Mouse (Mus musculus) limb, embryonic 12.5 days (tissue): Measurements from ENCODE around the gene Rph3al. TPM values are rescaled to one million over a fixed set of nuclear protein-coding genes. Genes with fewer than 3 reads are reported as not detected.

ENCODE experiments used
- ATAC-seq: fragments of 200-750 bp; cut with Nextera tagmentation; 2 replicates; pipeline ENCODE4 v1.8.0; 2017; ENCODE audit warnings: low read depth, moderate TSS enrichment; ENCODE audit not compliant: insufficient number of reproducible peaks, insufficient read depth, low FRiP score, low TSS enrichment
- H3K27ac ChIP-seq: fragments of 300-500 bp; sonication (generic); 2 replicates; pipeline ENCODE4 v1.5.1; 2016; ENCODE audit warnings: mild to moderate bottlenecking, moderate library complexity
- H3K27me3 ChIP-seq: fragments of 300-500 bp; sonication (generic); 2 replicates; pipeline ENCODE4 v1.6.1; 2016; ENCODE audit warnings: mild to moderate bottlenecking, moderate library complexity
- H3K36me3 ChIP-seq: fragments of 300-500 bp; sonication (generic); 2 replicates; pipeline ENCODE4 v1.6.1; 2016; ENCODE audit warnings: mild to moderate bottlenecking, moderate library complexity
- H3K4me1 ChIP-seq: fragments of 300-500 bp; sonication (generic); replicated peaks from 2 replicates; pipeline ENCODE4 v1.6.1; 2016
- H3K4me2 ChIP-seq: fragments of 300-500 bp; sonication (generic); 2 replicates; pipeline ENCODE4 v1.6.1; 2016; ENCODE audit warnings: mild to moderate bottlenecking, moderate library complexity
- H3K4me3 ChIP-seq: fragments of 300-500 bp; sonication (generic); replicated peaks from 2 replicates; pipeline ENCODE4 v1.5.1; 2016; ENCODE audit warnings: mild to moderate bottlenecking
- H3K9ac ChIP-seq: fragments of 300-500 bp; sonication (generic); replicated peaks from 2 replicates; pipeline ENCODE4 v1.6.1; 2016; ENCODE audit warnings: mild to moderate bottlenecking, moderate library complexity
- H3K9me3 ChIP-seq: fragments of 300-500 bp; sonication (generic); 2 replicates; pipeline ENCODE4 v1.6.1; 2016; ENCODE audit warnings: mild to moderate bottlenecking, moderate library complexity
- WGBS: fragments of 180-500 bp; shearing (Covaris S2); methylation state at CpG from one replicate; pipeline ENCODE4 v1.1.7; 2016; 5-methylcytosine and 5-hydroxymethylcytosine counted together
- polyA plus RNA-seq: library from polyadenylated mRNA; unstranded; fragments of >200 nt; fragmentation: Nextera tagmentation; extraction: Ambion mirVana; gene quantifications from 2 replicates; pipeline ENCODE4 v1.2.1, GENCODE M21; 2016

Gene Rph3al
- polyA plus RNA-seq, 1 experiment from 2014 or later: 2.3 TPM

- H3K36me3 ChIP-seq: no peaks in the 10 kb centered on the region
- H3K4me1 ChIP-seq: peaks cover 34% of the 10 kb centered on the region
- no peak overlapping the region for H3K4me3 ChIP-seq
- H3K4me2 ChIP-seq: no peak overlapping the region
- no peaks in the 10 kb centered on the region for H3K9me3 ChIP-seq
- ATAC-seq: no peak
- no peak overlapping the region for H3K27ac ChIP-seq
- no peak overlapping the region for H3K9ac ChIP-seq
- WGBS: 90% methylated on average over 6 of the region's 6 CpGs
- H3K27me3 ChIP-seq: peaks cover 67% of the 10 kb centered on the region
Observed at GRCm38 (mm10) chr11:75968761-75969160, 30.5 kb upstream of the Rph3al start.

DNA sequence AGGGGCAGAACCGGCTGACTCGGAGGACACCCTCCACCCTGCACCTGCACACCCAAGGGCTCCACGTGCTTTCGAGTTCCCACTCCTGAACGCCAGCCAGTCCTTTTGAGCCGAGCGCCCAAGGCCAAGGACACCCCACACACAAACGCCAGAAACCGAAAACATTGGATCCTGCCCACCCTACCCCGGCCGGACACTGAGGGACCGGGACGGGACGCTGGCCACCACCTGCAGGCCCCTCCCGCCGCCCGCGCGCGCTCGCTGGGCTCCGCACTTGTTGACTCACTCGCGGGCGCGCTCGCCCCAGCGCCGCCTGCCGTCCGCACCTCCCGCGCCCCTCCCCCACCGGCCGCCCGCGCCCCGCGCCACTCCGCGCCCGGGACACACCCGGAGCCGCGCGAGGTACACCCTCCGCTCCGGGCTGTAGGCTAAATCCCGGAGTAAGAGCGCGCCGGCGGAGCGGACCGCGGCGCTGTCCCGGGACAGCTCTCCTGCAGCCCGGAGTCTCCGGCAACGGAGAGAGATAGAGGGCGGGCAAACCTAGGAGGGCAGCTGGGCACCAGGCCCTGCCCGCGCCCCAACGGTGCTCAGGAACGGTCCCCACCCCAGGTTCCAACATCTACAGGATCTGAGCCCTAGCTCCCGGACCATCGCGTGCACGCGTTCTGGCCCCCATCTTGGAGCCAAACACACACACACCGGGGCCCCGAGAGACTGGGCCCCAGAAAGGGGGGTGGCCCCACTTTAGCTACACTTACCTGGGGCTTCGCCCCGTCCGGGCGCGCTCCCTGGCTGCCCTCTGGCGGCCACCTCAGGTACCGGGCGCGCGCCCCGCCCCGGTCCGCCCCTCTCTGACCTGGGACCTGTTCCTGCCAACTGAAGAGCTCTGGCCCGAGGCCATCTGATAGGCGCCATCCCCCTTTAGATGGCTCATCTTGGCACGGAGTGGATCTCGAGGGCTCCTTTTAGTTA is 28.5 kb upstream of the Rph3al start:
- Histone ChIP-seq H3K9me3 (no peaks in the 10 kb centered on the region), H3K27ac (no peak overlapping the region), H3K4me1 (peaks cover 29% of the 10 kb centered on the region), H3K36me3 (no peaks in the 10 kb centered on the region), H3K4me2 (peak overlapping the region; percentile 93), H3K4me3 (peak overlapping the region; percentile 69), H3K9ac (peak overlapping the region; percentile 69), H3K27me3 (peaks cover 62% of the 10 kb centered on the region)
- ATAC-seq: peak; percentile 57
- under 1% methylated on average over 76 of the region's 90 CpGs for WGBS

- no peaks in the 10 kb centered on the region for H3K36me3 ChIP-seq
- ATAC-seq: 0 out of 2 replicates have a peak, but pooled peaks have one; percentile 26
- H3K4me1 ChIP-seq: peaks cover 29% of the 10 kb centered on the region
- H3K27ac ChIP-seq: no peak overlapping the region
- WGBS: 6% methylated on average over 28 of the region's 28 CpGs
- H3K4me2 ChIP-seq: peak overlapping the region; percentile 93
- H3K4me3 ChIP-seq: peak overlapping the region; percentile 69
- H3K9ac ChIP-seq: peak overlapping the region; percentile 69
- H3K9me3 ChIP-seq: no peaks in the 10 kb centered on the region
- peaks cover 56% of the 10 kb centered on the region for H3K27me3 ChIP-seq
Observed at GRCm38 (mm10) chr11:75965674-75966400, 27.6 kb upstream of the Rph3al start.

DNA sequence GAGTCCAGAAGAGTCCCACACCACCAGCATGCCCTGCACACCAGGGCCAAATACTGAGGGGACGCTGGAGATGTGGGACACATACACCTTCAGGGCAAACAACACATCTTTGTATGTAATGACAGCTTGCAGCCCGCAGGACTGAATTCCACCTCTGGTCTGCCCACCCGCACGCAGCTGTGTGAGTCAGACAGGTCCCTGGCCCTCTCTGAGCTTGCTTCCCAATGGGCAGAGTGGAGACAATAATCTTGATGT is 26.2 kb upstream of the Rph3al start:
- no peaks in the 10 kb centered on the region for H3K36me3 ChIP-seq
- no peak for ATAC-seq
- H3K27ac ChIP-seq: no peak overlapping the region
- peak overlapping the region; percentile 28 for H3K4me2 ChIP-seq
- H3K9ac ChIP-seq: no peak overlapping the region; the same call in 1 of the 2 replicates
- no peak overlapping the region for H3K4me3 ChIP-seq
- 50% methylated on average over 4 of the region's 4 CpGs for WGBS
- H3K9me3 ChIP-seq: no peaks in the 10 kb centered on the region
- H3K27me3 ChIP-seq: peaks cover 51% of the 10 kb centered on the region
- H3K4me1 ChIP-seq: peaks cover 29% of the 10 kb centered on the region

GRCm38 (mm10) chr11:75963730-75964475 is 25.7 kb upstream of the Rph3al start:
- H3K4me1 ChIP-seq: peaks cover 29% of the 10 kb centered on the region
- H3K27ac ChIP-seq: no peak overlapping the region
- 28% methylated on average over 11 of the region's 11 CpGs for WGBS
- H3K9me3 ChIP-seq: no peaks in the 10 kb centered on the region
- H3K36me3 ChIP-seq: no peaks in the 10 kb centered on the region
- peaks cover 46% of the 10 kb centered on the region for H3K27me3 ChIP-seq
- ATAC-seq: no peak
- peak overlapping the region; percentile 28 for H3K4me2 ChIP-seq
- H3K9ac ChIP-seq: no peak overlapping the region; the same call in 1 of the 2 replicates
- H3K4me3 ChIP-seq: no peak overlapping the region

GRCm38 (mm10) chr11:75961782-75962181 is 23.6 kb upstream of the Rph3al start:
- H3K4me1 ChIP-seq: peaks cover 29% of the 10 kb centered on the region
- H3K9ac ChIP-seq: no peak overlapping the region
- no peak overlapping the region for H3K4me3 ChIP-seq
- H3K36me3 ChIP-seq: no peaks in the 10 kb centered on the region
- WGBS: 86% methylated on average over 7 of the region's 7 CpGs
- no peak overlapping the region for H3K4me2 ChIP-seq
- no peak for ATAC-seq
- H3K9me3 ChIP-seq: no peaks in the 10 kb centered on the region
- no peak overlapping the region for H3K27ac ChIP-seq
- H3K27me3 ChIP-seq: peaks cover 26% of the 10 kb centered on the region

GRCm38 (mm10) chr11:75957124-75957832 is 19.0 kb upstream of the Rph3al start:
- Histone ChIP-seq H3K27me3 (no peaks in the 10 kb centered on the region), H3K36me3 (no peaks in the 10 kb centered on the region), H3K27ac (no peak overlapping the region), H3K4me1 (no peaks in the 10 kb centered on the region), H3K9ac (no peak overlapping the region), H3K9me3 (no peaks in the 10 kb centered on the region), H3K4me2 (no peak overlapping the region), H3K4me3 (no peak overlapping the region)
- 75% methylated on average over 17 of the region's 17 CpGs for WGBS
- no peak for ATAC-seq

- no peak for ATAC-seq
- H3K27ac ChIP-seq: no peak overlapping the region
Observed at GRCm38 (mm10) chr11:75956651-75957050, 18.4 kb upstream of the Rph3al start.

GRCm38 (mm10) chr11:75954896-75955295 is 16.7 kb upstream of the Rph3al start:
- no peaks in the 10 kb centered on the region for H3K4me1 ChIP-seq
- no peak overlapping the region for H3K4me2 ChIP-seq
- H3K27ac ChIP-seq: no peak overlapping the region
- no peaks in the 10 kb centered on the region for H3K9me3 ChIP-seq
- H3K4me3 ChIP-seq: no peak overlapping the region
- 89% methylated on average over 9 of the region's 9 CpGs for WGBS
- no peak overlapping the region for H3K9ac ChIP-seq
- ATAC-seq: no peak
- no peaks in the 10 kb centered on the region for H3K27me3 ChIP-seq
- H3K36me3 ChIP-seq: no peaks in the 10 kb centered on the region

More at GRCm38 (mm10) chr11:75956651-75957050, 18.4 kb upstream of the Rph3al start:
- Histone ChIP-seq H3K9me3 (no peaks in the 10 kb centered on the region), H3K4me3 (no peak overlapping the region), H3K27me3 (no peaks in the 10 kb centered on the region), H3K4me2 (no peak overlapping the region), H3K9ac (no peak overlapping the region), H3K4me1 (no peaks in the 10 kb centered on the region), H3K36me3 (no peaks in the 10 kb centered on the region)
- WGBS: 68% methylated on average over 8 of the region's 8 CpGs

DNA sequence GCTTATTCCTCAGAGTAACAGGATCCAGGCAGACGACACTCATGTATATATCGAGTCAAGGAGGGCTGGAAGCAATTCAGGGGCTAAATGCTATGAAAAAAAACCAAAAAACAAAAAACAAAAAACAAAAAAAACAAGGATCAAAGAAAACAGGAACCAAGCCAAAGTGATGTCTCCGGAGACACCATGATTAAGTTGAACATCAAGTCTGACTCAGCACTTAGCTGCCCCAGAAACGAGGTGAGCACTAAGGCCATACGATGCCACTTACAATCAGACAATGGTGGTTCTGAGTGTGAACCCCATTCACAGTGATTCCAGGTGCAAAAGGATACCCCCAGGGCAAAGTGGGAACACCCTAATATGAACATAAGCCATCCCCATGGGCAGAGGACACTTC is 13.7 kb upstream of the Rph3al start:
- no peak overlapping the region for H3K27ac ChIP-seq
- no peak overlapping the region for H3K9ac ChIP-seq
- no peak for ATAC-seq
- H3K9me3 ChIP-seq: no peaks in the 10 kb centered on the region
- no peak overlapping the region for H3K4me2 ChIP-seq
- no peak overlapping the region for H3K4me3 ChIP-seq
- WGBS: 75% methylated on average over 5 of the region's 5 CpGs
- H3K4me1 ChIP-seq: peaks cover 14% of the 10 kb centered on the region
- no peaks in the 10 kb centered on the region for H3K36me3 ChIP-seq
- no peaks in the 10 kb centered on the region for H3K27me3 ChIP-seq
